ENCODE assay signal across 8 mouse cellular contexts in genomic region chr1:135430669-135431017, GRCm38 (mm10). TPM values are rescaled to one million over a fixed set of nuclear protein-coding genes. Genes with fewer than 3 reads are reported as not detected.
DNase-seq lines count a peak whose midpoint lies in the region; ATAC-seq and TF ChIP-seq lines count a peak whose summit lies in the region.

No protein-coding gene starts in this region.

- H3K9me3 ChIP-seq in heart, postnatal 0 days (replicated peaks; ENCODE audit: control insufficient read depth, low read length), result no peaks in the 10 kb centered on the region
- no peaks in the 10 kb centered on the region for H3K9me3 ChIP-seq in hindbrain, embryonic 13.5 days
- no peaks in the 10 kb centered on the region for H3K9me3 ChIP-seq in midbrain, embryonic 13.5 days

- peaks cover 23% of the 10 kb centered on the region; the same call in 1 of the 2 replicates for H3K4me1 ChIP-seq in heart, postnatal 0 days (ENCODE audit: control insufficient read depth, insufficient read depth)
- H3K4me1 ChIP-seq in hindbrain, embryonic 13.5 days (replicated peaks), result peaks cover 40% of the 10 kb centered on the region
- H3K4me1 ChIP-seq in midbrain, embryonic 13.5 days (replicated peaks), result peaks cover 51% of the 10 kb centered on the region

- H3K4me2 ChIP-seq in heart, postnatal 0 days (ENCODE audit: low read depth, low read length), result peak overlapping the region; percentile 75
- H3K4me2 ChIP-seq in hindbrain, embryonic 13.5 days, result peak overlapping the region; percentile 81
- peak overlapping the region; percentile 86 for H3K4me2 ChIP-seq in midbrain, embryonic 13.5 days (replicated peaks)

- TF ChIP-seq CTCF in heart, postnatal 0 days (IDR thresholded peaks at IDR 0.05; ENCODE audit: low read depth), result no peak

- peak overlapping the region; percentile 64; the same call in 1 of the 2 replicates for H3K27ac ChIP-seq in heart, postnatal 0 days (ENCODE audit: low read depth)
- peak overlapping the region; percentile 95 for H3K27ac ChIP-seq in hindbrain, embryonic 13.5 days
- H3K27ac ChIP-seq in midbrain, embryonic 13.5 days, result peak overlapping the region; percentile 75

- H3K27me3 ChIP-seq in heart, postnatal 0 days (ENCODE audit: control insufficient read depth, insufficient read depth, low read length), result no peaks in the 10 kb centered on the region
- H3K27me3 ChIP-seq in hindbrain, embryonic 13.5 days, result no peaks in the 10 kb centered on the region
- H3K27me3 ChIP-seq in midbrain, embryonic 13.5 days, result no peaks in the 10 kb centered on the region

- peak overlapping the region; percentile 93 for H3K4me3 ChIP-seq in heart, postnatal 0 days (ENCODE audit: low read depth, low read length)
- H3K4me3 ChIP-seq in hindbrain, embryonic 13.5 days, result peak overlapping the region; percentile 95
- peak overlapping the region; percentile 84 for H3K4me3 ChIP-seq in midbrain, embryonic 13.5 days (replicated peaks)

- no peak for DNase-seq in heart, postnatal 0 days (ENCODE audit: low spot score)
- no peak for DNase-seq in heart, adult 9 months (ENCODE audit: low spot score in 2 of 2)
- DNase-seq in gastrocnemius, postnatal 10 days, result no peak
- DNase-seq in kidney, postnatal 36 days, result no peak
- no peak for DNase-seq in T-cell, adult 2 months (ENCODE audit: low spot score)

- H3K9ac ChIP-seq in heart, postnatal 0 days (replicated peaks; ENCODE audit: low read depth, low read length), result peak overlapping the region; percentile 87
- peak overlapping the region; percentile 94 for H3K9ac ChIP-seq in hindbrain, embryonic 13.5 days
- H3K9ac ChIP-seq in midbrain, embryonic 13.5 days (replicated peaks), result peak overlapping the region; percentile 92

- ATAC-seq in heart, postnatal 0 days (ENCODE audit: insufficient read depth, low read depth), result peak; percentile 46; the same call in 1 of the 2 replicates
- peak; percentile 33 for ATAC-seq in activated CD4-positive, CD25-positive, alpha-beta regulatory T cell, adult 4 months
- ATAC-seq in hindbrain, embryonic 13.5 days (ENCODE audit: low FRiP score), result peak; percentile 71
- peak; percentile 78 for ATAC-seq in midbrain, embryonic 13.5 days

- H3K36me3 ChIP-seq in heart, postnatal 0 days (replicated peaks; ENCODE audit: control insufficient read depth, insufficient read depth, low read length), result peaks cover 6% of the 10 kb centered on the region; the same call in 1 of the 2 replicates
- peaks cover 13% of the 10 kb centered on the region for H3K36me3 ChIP-seq in hindbrain, embryonic 13.5 days
- peaks cover 12% of the 10 kb centered on the region; the same call in 1 of the 2 replicates for H3K36me3 ChIP-seq in midbrain, embryonic 13.5 days

- TF ChIP-seq EP300 in heart, postnatal 0 days (IDR thresholded peaks at IDR 0.05; ENCODE audit: low read depth), result 0 out of 2 replicates have a peak, but pooled peaks have one; percentile 13

- under 1% methylated on average over 14 of the region's 14 CpGs for WGBS in heart, postnatal 0 days
- 2% methylated on average over 14 of the region's 14 CpGs for WGBS in hindbrain, embryonic 13.5 days
- under 1% methylated on average over 14 of the region's 14 CpGs for WGBS in midbrain, embryonic 13.5 days

RNA-seq across cellular contexts. Expression of gene Ipo9, which starts 0.3 kb away (rescaled TPM):
- total RNA-seq in heart, postnatal 0 days (2014; rRNA removed; ENCODE audit: low replicate concordance), result 41.0 and 67.8 TPM in 2 replicates
- 27.7 and 32.3 TPM in 2 replicates for polyA plus RNA-seq in heart, postnatal 0 days (2015; fragmentation: Nextera tagmentation; extraction: Ambion mirVana)
- 10 to 100 TPM; 36.3 to 39.7 TPM for polyA plus RNA-seq in activated CD4-positive, CD25-positive, alpha-beta regulatory T cell, adult 4 months (2017; shearing (Covaris generic))
- polyA plus RNA-seq in hindbrain, embryonic 13.5 days (2015; fragmentation: Nextera tagmentation; extraction: Ambion mirVana), result 124 and 126 TPM in 2 replicates
- polyA plus RNA-seq in midbrain, embryonic 13.5 days (2015; fragmentation: Nextera tagmentation; extraction: Ambion mirVana), result 136 and 142 TPM in 2 replicates
- 10 to 100 TPM; 50.9 to 61.4 TPM for total RNA-seq in gastrocnemius, postnatal 10 days (2021)

RNA-seq across cellular contexts. Expression of gene Shisa4, which starts 55.6 kb away (rescaled TPM):
- 13.8 and 30.7 TPM in 2 replicates for total RNA-seq in heart, postnatal 0 days (2014; rRNA removed; ENCODE audit: low replicate concordance)
- polyA plus RNA-seq in heart, postnatal 0 days (2015; fragmentation: Nextera tagmentation; extraction: Ambion mirVana), result 21.0 and 26.0 TPM in 2 replicates
- not detected for polyA plus RNA-seq in activated CD4-positive, CD25-positive, alpha-beta regulatory T cell, adult 4 months (2017; shearing (Covaris generic))
- 84.2 and 89.9 TPM in 2 replicates for polyA plus RNA-seq in hindbrain, embryonic 13.5 days (2015; fragmentation: Nextera tagmentation; extraction: Ambion mirVana)
- polyA plus RNA-seq in midbrain, embryonic 13.5 days (2015; fragmentation: Nextera tagmentation; extraction: Ambion mirVana), result 83.7 and 84.8 TPM in 2 replicates
- 100 to 1,000 TPM; 261 to 295 TPM for total RNA-seq in gastrocnemius, postnatal 10 days (2021)

Comparison
In these comparisons a context has a peak if more than half of its experiments do, and no peak if none do; other contexts are left out.
1. RNA of gene Shisa4, which starts 55.6 kb away (polyA plus RNA-seq): 84.2 to 89.9 TPM in hindbrain, embryonic 13.5 days, 83.7 to 84.8 TPM in midbrain, embryonic 13.5 days and 21.0 to 26.0 TPM in heart, postnatal 0 days; not detected in activated CD4-positive, CD25-positive, alpha-beta regulatory T cell, adult 4 months; every median in the first group is over 10 times any median in the second.
2. Peak in every context shown above with its lines, with median percentiles within 50 percentile points of each other: ATAC-seq, H3K27ac ChIP-seq, H3K4me2 ChIP-seq, H3K4me3 ChIP-seq and H3K9ac ChIP-seq.